Mouse (Mus musculus) forebrain, embryonic 11.5 days (tissue): Measurements from ENCODE around the gene Gphb5. TPM values are rescaled to one million over a fixed set of nuclear protein-coding genes. Genes with fewer than 3 reads are reported as not detected.
A peak's percentile ranks its signal among the peaks of the same experiment; 100 is the strongest.

Experiments used
- ATAC-seq: fragments of 200-750 bp; cut with Nextera tagmentation; replicated peaks from 2 replicates; pipeline ENCODE4 v1.8.0; 2017; ENCODE audit warnings: moderate TSS enrichment; ENCODE audit not compliant: low FRiP score
- DNase-seq: peaks from one replicate; pipeline ENCODE4 v3.0.0-alpha.2; 2017; ENCODE audit warnings: low spot score
- H3K27ac ChIP-seq: fragments of 300-500 bp; sonication (generic); 2 replicates; pipeline ENCODE4 v1.5.1; 2014; ENCODE audit warnings: low read depth, low read length
- H3K27me3 ChIP-seq: fragments of 300-500 bp; sonication (generic); 2 replicates; pipeline ENCODE4 v1.6.1; 2014; ENCODE audit warnings: mild to moderate bottlenecking, low read length, mixed read lengths; ENCODE audit not compliant: control insufficient read depth, insufficient read depth
- H3K36me3 ChIP-seq: fragments of 300-500 bp; sonication (generic); 2 replicates; pipeline ENCODE4 v1.6.1; 2014; ENCODE audit warnings: mild to moderate bottlenecking, low read length, moderate library complexity, mixed read lengths; ENCODE audit not compliant: control insufficient read depth, insufficient read depth
- H3K4me1 ChIP-seq: fragments of 300-500 bp; sonication (generic); replicated peaks from 2 replicates; pipeline ENCODE4 v1.6.1; 2014; ENCODE audit warnings: low read length, mixed read lengths; ENCODE audit not compliant: control insufficient read depth, insufficient read depth
- H3K4me2 ChIP-seq: fragments of 300-500 bp; sonication (generic); 2 replicates; pipeline ENCODE4 v1.6.1; 2014; ENCODE audit warnings: low read depth, mild to moderate bottlenecking, low read length, moderate library complexity, mixed read lengths; ENCODE audit not compliant: severe bottlenecking
- H3K4me3 ChIP-seq: fragments of 300-500 bp; sonication (generic); 2 replicates; pipeline ENCODE4 v1.5.1; 2014; ENCODE audit warnings: low read depth, low read length
- H3K9ac ChIP-seq: fragments of 300-500 bp; sonication (generic); 2 replicates; pipeline ENCODE4 v1.6.1; 2014; ENCODE audit warnings: low read length
- H3K9me3 ChIP-seq: fragments of 300-500 bp; sonication (generic); 2 replicates; pipeline ENCODE4 v1.6.1; 2016; ENCODE audit warnings: low read length, mixed read lengths; ENCODE audit not compliant: control insufficient read depth
- WGBS: fragments of 180-500 bp; shearing (Covaris S2); extraction: QIAGEN DNeasy Blood & Tissue Kit; methylation state at CpG from one replicate; pipeline ENCODE4 v1.1.7; 2014; 5-methylcytosine and 5-hydroxymethylcytosine counted together
- polyA plus RNA-seq: library from polyadenylated mRNA; unstranded; fragments of >200 nt; fragmentation: Nextera tagmentation; extraction: Ambion mirVana; gene quantifications from 2 replicates; pipeline ENCODE4 v1.2.1, GENCODE M21; 2014

The Gphb5 gene
- polyA plus RNA-seq, 1 experiment from 2014 or later: not detected

DNA sequence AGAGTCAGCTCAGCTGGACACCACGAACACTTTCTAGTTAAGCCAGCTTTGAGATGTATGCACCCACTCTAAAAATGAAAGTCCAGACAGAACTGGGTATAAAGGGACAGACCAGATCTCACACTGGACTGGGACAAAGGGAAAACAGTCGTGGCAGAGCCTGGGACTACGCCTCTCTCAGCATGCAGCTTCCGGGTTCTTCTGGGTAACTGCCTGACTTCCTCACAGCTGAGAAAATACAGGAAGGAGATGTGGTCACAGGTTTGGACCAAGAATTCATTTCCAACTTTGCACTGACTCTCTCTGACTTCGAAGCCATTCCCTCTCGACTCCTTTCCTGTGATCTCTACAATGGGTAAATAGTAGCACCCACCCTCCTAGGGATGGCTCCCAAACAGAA lies 1.6 kb downstream of the Gphb5 start:
- Histone ChIP-seq H3K4me2 (no peak overlapping the region), H3K27ac (no peak overlapping the region), H3K4me3 (no peak overlapping the region), H3K36me3 (no peaks in the 10 kb centered on the region), H3K9ac (no peak overlapping the region), H3K4me1 (no peaks in the 10 kb centered on the region), H3K9me3 (no peaks in the 10 kb centered on the region), H3K27me3 (no peaks in the 10 kb centered on the region)
- WGBS: 75% methylated on average over 6 of the region's 6 CpGs
- DNase-seq (no peak), ATAC-seq (no peak)

- no peaks in the 10 kb centered on the region for H3K9me3 ChIP-seq
- no peak overlapping the region for H3K4me2 ChIP-seq
- 87% methylated on average over 9 of the region's 9 CpGs for WGBS
- ATAC-seq (no peak), DNase-seq (no peak)
- no peaks in the 10 kb centered on the region for H3K4me1 ChIP-seq
- H3K9ac ChIP-seq: no peak overlapping the region
- H3K36me3 ChIP-seq: no peaks in the 10 kb centered on the region
- no peaks in the 10 kb centered on the region for H3K27me3 ChIP-seq
- no peak overlapping the region for H3K27ac ChIP-seq
- no peak overlapping the region for H3K4me3 ChIP-seq
These were observed 3.6 kb downstream of the Gphb5 start for GRCm38 (mm10) chr12:75412964-75413363.

GRCm38 (mm10) chr12:75397077-75397476 lies 19.5 kb downstream of the Gphb5 start:
- WGBS: 54% methylated on average over 7 of the region's 7 CpGs
- no peaks in the 10 kb centered on the region for H3K27me3 ChIP-seq

DNA sequence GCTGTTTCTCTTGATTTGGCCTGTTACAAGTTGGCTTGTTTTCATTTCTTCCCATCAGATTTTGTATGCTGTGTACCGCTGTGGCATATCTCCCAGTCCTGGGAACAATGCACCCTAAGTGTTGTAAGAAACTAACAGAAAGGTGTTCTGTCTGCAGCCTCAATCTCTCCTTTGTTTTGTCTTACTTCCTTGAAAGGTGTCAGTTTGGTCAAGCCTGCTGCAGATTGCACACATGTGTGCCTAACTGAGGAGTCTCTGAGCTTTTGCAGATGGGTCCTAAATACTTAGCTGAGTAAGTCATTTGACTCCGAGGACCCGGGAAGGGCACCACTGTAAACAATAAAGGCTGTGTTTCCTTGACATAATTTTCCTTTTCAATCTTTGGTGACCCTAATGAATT lies 20.0 kb downstream of the Gphb5 start:
- 78% methylated on average over 3 of the region's 3 CpGs for WGBS
- ATAC-seq: no peak
- H3K36me3 ChIP-seq: no peaks in the 10 kb centered on the region
- H3K4me3 ChIP-seq: no peak overlapping the region
- H3K27me3 ChIP-seq: no peaks in the 10 kb centered on the region
- no peak overlapping the region for H3K9ac ChIP-seq
- no peak for DNase-seq
- no peaks in the 10 kb centered on the region for H3K9me3 ChIP-seq
- no peak overlapping the region for H3K4me2 ChIP-seq
- H3K4me1 ChIP-seq: no peaks in the 10 kb centered on the region
- H3K27ac ChIP-seq: no peak overlapping the region

More at GRCm38 (mm10) chr12:75397077-75397476, 19.5 kb downstream of the Gphb5 start:
- no peak overlapping the region for H3K4me3 ChIP-seq
- H3K4me1 ChIP-seq: no peaks in the 10 kb centered on the region
- no peak overlapping the region for H3K27ac ChIP-seq
- no peaks in the 10 kb centered on the region for H3K36me3 ChIP-seq
- DNase-seq: no peak
- no peaks in the 10 kb centered on the region for H3K9me3 ChIP-seq
- no peak overlapping the region for H3K4me2 ChIP-seq
- no peak for ATAC-seq
- H3K9ac ChIP-seq: no peak overlapping the region

DNA sequence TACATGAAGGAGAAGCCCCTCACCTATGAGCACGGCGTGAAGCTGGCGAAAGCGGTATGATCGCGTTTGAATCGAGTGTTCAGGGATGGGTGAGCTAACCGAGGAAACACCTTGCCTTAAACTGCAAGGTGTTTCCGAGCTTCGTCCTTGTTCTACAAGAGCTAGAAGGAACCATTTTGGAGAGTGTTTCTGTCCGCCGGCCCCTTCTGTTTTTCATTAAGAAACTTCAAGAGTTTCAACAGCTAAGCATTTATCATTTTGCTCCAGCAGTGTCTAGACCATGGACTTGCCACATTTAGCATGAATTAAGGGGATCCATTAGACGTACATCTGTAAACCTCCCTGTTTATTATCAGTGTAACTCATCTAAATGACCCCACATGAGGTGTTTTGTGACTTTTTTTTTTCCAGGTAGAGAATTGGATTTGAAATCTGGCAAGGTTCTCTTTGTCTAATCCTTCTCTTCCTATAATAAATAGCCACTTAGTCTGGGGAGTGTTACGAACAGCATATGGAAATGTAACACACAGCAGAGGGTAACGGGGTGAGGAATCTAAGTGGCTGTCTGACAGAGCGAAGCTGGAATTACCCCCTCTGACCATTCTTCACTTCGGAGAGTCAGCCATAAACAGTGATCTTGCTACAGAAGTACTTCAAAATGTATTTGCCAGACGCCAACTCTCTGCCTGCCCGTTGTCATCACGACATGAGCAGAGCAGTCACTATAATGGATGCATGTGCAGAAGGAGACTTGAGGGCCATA lies 22.4 kb downstream of the Gphb5 start:
- Histone ChIP-seq H3K4me3 (no peak overlapping the region), H3K9ac (no peak overlapping the region), H3K36me3 (no peaks in the 10 kb centered on the region), H3K9me3 (no peaks in the 10 kb centered on the region), H3K4me1 (no peaks in the 10 kb centered on the region), H3K4me2 (no peak overlapping the region), H3K27me3 (no peaks in the 10 kb centered on the region), H3K27ac (no peak overlapping the region)
- WGBS: 89% methylated on average over 20 of the region's 20 CpGs
- ATAC-seq (no peak), DNase-seq (no peak)

DNA sequence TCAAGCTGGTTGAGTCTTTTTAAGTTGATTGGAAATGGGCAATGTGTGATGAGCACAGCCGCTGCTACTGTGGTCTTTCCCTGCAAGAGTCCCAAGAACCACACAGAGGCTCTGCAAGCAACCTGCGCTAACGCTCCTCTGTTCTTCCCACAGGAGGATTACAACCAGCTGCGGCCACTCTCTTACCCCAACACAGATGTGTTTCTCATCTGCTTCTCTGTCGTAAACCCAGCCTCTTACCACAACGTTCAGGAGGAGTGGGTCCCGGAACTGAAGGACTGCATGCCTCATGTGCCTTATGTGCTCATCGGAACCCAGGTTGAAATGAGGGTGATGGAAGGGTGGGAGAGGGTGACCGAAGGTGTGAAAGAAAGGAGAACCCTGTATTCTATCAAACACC lies 25.1 kb downstream of the Gphb5 start:
- ATAC-seq (no peak), DNase-seq (no peak)
- Histone ChIP-seq H3K27ac (no peak overlapping the region), H3K4me2 (no peak overlapping the region), H3K9ac (no peak overlapping the region), H3K9me3 (no peaks in the 10 kb centered on the region), H3K4me3 (no peak overlapping the region), H3K4me1 (no peaks in the 10 kb centered on the region), H3K36me3 (no peaks in the 10 kb centered on the region), H3K27me3 (no peaks in the 10 kb centered on the region)
- 83% methylated on average over 9 of the region's 9 CpGs for WGBS

DNA sequence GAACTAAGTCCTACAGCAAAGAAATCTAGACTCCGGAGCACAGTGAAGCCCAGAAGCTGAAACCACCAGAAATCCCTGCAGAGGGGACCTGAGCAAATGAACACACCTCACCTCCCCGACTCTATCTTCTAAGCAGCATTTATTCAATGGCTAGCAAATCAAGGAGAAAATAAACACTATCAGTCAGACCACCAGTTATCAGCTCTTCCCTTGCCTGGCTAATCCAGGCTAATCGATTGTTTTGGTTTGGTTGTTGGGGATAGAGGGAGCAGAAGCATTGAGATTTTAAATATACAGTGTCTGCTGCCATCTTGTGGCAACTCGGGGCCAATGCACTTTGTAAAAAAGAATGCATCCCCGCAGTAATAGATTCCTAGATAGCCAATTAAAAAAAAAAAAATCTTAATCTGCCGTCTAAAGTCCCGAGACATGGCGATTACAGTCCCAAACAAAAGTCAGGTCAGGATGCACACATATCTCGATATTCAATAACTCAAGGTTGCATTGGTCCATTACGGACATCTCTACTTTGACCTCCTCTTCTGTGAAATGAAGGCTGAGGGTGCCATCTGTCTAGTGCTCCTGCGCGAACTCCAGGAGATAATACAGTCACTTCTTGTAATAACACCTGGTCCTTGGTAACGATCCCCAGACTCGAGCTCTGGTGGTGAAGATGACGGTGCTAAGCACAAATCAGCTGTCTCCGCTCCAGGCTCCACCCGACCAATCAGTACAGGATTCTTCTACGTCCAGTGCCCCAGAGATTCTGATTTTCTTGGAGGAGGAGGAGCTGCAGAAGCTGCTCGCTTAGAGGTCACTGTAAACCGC lies 27.1 kb downstream of the Gphb5 start:
- Histone ChIP-seq H3K27ac (no peak overlapping the region), H3K9me3 (no peaks in the 10 kb centered on the region), H3K4me3 (no peak overlapping the region), H3K4me2 (no peak overlapping the region), H3K27me3 (no peaks in the 10 kb centered on the region), H3K36me3 (no peaks in the 10 kb centered on the region), H3K9ac (no peak overlapping the region), H3K4me1 (no peaks in the 10 kb centered on the region)
- DNase-seq (peak; percentile 60), ATAC-seq (peak; percentile 69)
- 44% methylated on average over 20 of the region's 20 CpGs for WGBS

DNA sequence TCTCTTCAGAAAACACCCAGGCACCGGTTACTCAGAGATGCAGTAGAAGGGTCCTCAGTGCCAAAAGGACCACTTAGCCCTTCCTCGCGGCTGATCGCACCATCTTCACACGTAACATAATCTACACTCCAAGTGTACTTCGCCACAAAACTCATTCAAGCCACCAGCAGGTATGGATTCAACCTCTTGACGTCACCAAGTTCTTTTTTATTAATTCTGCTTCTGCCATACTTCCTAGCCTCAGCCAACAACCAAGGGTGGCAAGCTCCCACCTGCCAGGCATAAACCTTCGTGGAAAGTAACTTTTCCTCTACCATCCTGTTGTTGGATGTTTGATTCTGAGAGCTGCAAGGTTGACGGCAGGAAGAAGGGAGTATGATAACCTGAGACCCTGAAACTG lies 28.1 kb downstream of the Gphb5 start:
- no peak overlapping the region for H3K4me2 ChIP-seq
- no peaks in the 10 kb centered on the region for H3K4me1 ChIP-seq
- ATAC-seq (no peak), DNase-seq (no peak)
- WGBS: 93% methylated on average over 9 of the region's 9 CpGs
- no peak overlapping the region for H3K27ac ChIP-seq
- no peak overlapping the region for H3K9ac ChIP-seq
- H3K36me3 ChIP-seq: no peaks in the 10 kb centered on the region
- H3K4me3 ChIP-seq: no peak overlapping the region
- no peaks in the 10 kb centered on the region for H3K27me3 ChIP-seq
- H3K9me3 ChIP-seq: no peaks in the 10 kb centered on the region
